Mouse (Mus musculus) neural tube, embryonic 15.5 days (tissue): Measurements from ENCODE around the gene Arhgdia. TPM values are rescaled to one million over a fixed set of nuclear protein-coding genes. Genes with fewer than 3 reads are reported as not detected.

Experiments
- ATAC-seq: fragments of 200-750 bp; cut with Nextera tagmentation; 2 replicates; pipeline ENCODE4 v1.8.0; 2017; ENCODE audit warnings: mild to moderate bottlenecking, moderate TSS enrichment, moderate library complexity; ENCODE audit not compliant: low FRiP score
- H3K27ac ChIP-seq: fragments of 300-500 bp; sonication (generic); replicated peaks from 2 replicates; pipeline ENCODE4 v1.5.1; 2015; ENCODE audit warnings: mild to moderate bottlenecking, inconsistent platforms
- H3K27me3 ChIP-seq: fragments of 300-500 bp; sonication (generic); replicated peaks from 2 replicates; pipeline ENCODE4 v1.6.1; 2015; ENCODE audit warnings: inconsistent platforms
- H3K36me3 ChIP-seq: fragments of 300-500 bp; sonication (generic); 2 replicates; pipeline ENCODE4 v1.6.1; 2015; ENCODE audit warnings: inconsistent platforms
- H3K4me1 ChIP-seq: fragments of 300-500 bp; sonication (generic); 2 replicates; pipeline ENCODE4 v1.6.1; 2015; ENCODE audit warnings: inconsistent platforms
- H3K4me2 ChIP-seq: fragments of 300-500 bp; sonication (generic); 2 replicates; pipeline ENCODE4 v1.6.1; 2015; ENCODE audit warnings: inconsistent platforms, mild to moderate bottlenecking, moderate library complexity
- H3K4me3 ChIP-seq: fragments of 300-500 bp; sonication (generic); replicated peaks from 2 replicates; pipeline ENCODE4 v1.5.1; 2015; ENCODE audit warnings: mild to moderate bottlenecking, inconsistent platforms
- H3K9ac ChIP-seq: fragments of 300-500 bp; sonication (generic); replicated peaks from 2 replicates; pipeline ENCODE4 v1.6.1; 2015; ENCODE audit warnings: mild to moderate bottlenecking, inconsistent platforms
- H3K9me3 ChIP-seq: fragments of 300-500 bp; sonication (generic); replicated peaks from 2 replicates; pipeline ENCODE4 v1.6.1; 2016; ENCODE audit warnings: inconsistent platforms
- WGBS: fragments of 180-500 bp; shearing (Covaris S2); methylation state at CpG from one replicate; pipeline ENCODE4 v1.1.7; 2015; ENCODE audit warnings: mixed read lengths; 5-methylcytosine and 5-hydroxymethylcytosine counted together
- polyA plus RNA-seq: library from polyadenylated mRNA; unstranded; fragments of >200 nt; fragmentation: Nextera tagmentation; extraction: Ambion mirVana; gene quantifications from 2 replicates; pipeline ENCODE4 v1.2.1, GENCODE M21; 2015

Gene Arhgdia
- polyA plus RNA-seq, 1 experiment from 2014 or later, result 488 TPM

GRCm38 (mm10) chr11:120609250-120609649, 27.8 kb upstream of the Arhgdia start:
- 36% methylated on average over 8 of the region's 8 CpGs for WGBS
- no peak overlapping the region for H3K9ac ChIP-seq
- H3K27me3 ChIP-seq, result peaks cover 3% of the 10 kb centered on the region; the same call in 1 of the 2 replicates
- H3K4me3 ChIP-seq, result no peak overlapping the region
- peaks cover 12% of the 10 kb centered on the region for H3K4me1 ChIP-seq
- ATAC-seq, result no peak
- H3K36me3 ChIP-seq, result peaks cover 71% of the 10 kb centered on the region
- H3K9me3 ChIP-seq, result no peaks in the 10 kb centered on the region
- H3K27ac ChIP-seq, result no peak overlapping the region
- 0 out of 2 replicates have a peak overlapping the region, but pooled peaks have one; percentile 56 for H3K4me2 ChIP-seq

- Histone ChIP-seq H3K36me3 (peaks cover 71% of the 10 kb centered on the region), H3K4me2 (peak within 1 kb of the TSS; percentile 56), H3K4me3 (peak within 1 kb of the TSS; percentile 24), H3K27ac (no peak within 1 kb of the TSS), H3K27me3 (peaks cover 3% of the 10 kb centered on the region; the same call in 1 of the 2 replicates), H3K4me1 (peaks cover 12% of the 10 kb centered on the region), H3K9ac (peak within 1 kb of the TSS; percentile 42; the same call in 1 of the 2 replicates), H3K9me3 (no peaks in the 10 kb centered on the region)
- ATAC-seq, result no peak
- whole genome bisulfite sequencing, result 5% methylated on average over 45 of the region's 45 CpGs
Observed at GRCm38 (mm10) chr11:120608241-120609034, 27.0 kb upstream of the Arhgdia start, which contains the start of gene Npb. Gene Npb, plus strand, starts transcription at chr11:120608477.

GRCm38 (mm10) chr11:120606764-120607163, 25.3 kb upstream of the Arhgdia start:
- Histone ChIP-seq H3K4me2 (no peak overlapping the region), H3K9ac (no peak overlapping the region), H3K36me3 (peaks cover 70% of the 10 kb centered on the region), H3K4me3 (no peak overlapping the region), H3K9me3 (no peaks in the 10 kb centered on the region), H3K4me1 (peaks cover 12% of the 10 kb centered on the region), H3K27ac (no peak overlapping the region), H3K27me3 (peaks cover 3% of the 10 kb centered on the region; the same call in 1 of the 2 replicates)
- ATAC-seq, result no peak
- WGBS, result 75% methylated on average over 4 of the region's 4 CpGs

- ATAC-seq, result no peak
- Histone ChIP-seq H3K9ac (no peak overlapping the region), H3K4me2 (no peak overlapping the region), H3K4me1 (peaks cover 12% of the 10 kb centered on the region), H3K27ac (no peak overlapping the region), H3K36me3 (peaks cover 65% of the 10 kb centered on the region), H3K9me3 (no peaks in the 10 kb centered on the region), H3K4me3 (no peak overlapping the region), H3K27me3 (peaks cover 3% of the 10 kb centered on the region; the same call in 1 of the 2 replicates)
- WGBS, result 92% methylated on average over 7 of the region's 7 CpGs
Observed at GRCm38 (mm10) chr11:120605667-120606066, 24.2 kb upstream of the Arhgdia start.

- Histone ChIP-seq H3K9me3 (no peaks in the 10 kb centered on the region), H3K9ac (no peak overlapping the region), H3K4me3 (no peak overlapping the region), H3K4me2 (no peak overlapping the region), H3K27ac (no peak overlapping the region), H3K27me3 (no peaks in the 10 kb centered on the region), H3K4me1 (peaks cover 16% of the 10 kb centered on the region), H3K36me3 (peaks cover 58% of the 10 kb centered on the region)
- ATAC-seq, result no peak
- WGBS, result 90% methylated on average over 2 of the region's 2 CpGs
Observed at GRCm38 (mm10) chr11:120603545-120603944, 22.1 kb upstream of the Arhgdia start.

- Histone ChIP-seq H3K4me2 (no peak overlapping the region), H3K9me3 (no peaks in the 10 kb centered on the region), H3K9ac (no peak overlapping the region), H3K27me3 (no peaks in the 10 kb centered on the region), H3K27ac (no peak overlapping the region), H3K36me3 (peaks cover 56% of the 10 kb centered on the region), H3K4me1 (peaks cover 28% of the 10 kb centered on the region), H3K4me3 (no peak overlapping the region)
- 99% methylated on average over 3 of the region's 3 CpGs for WGBS
- ATAC-seq, result no peak
Observed at GRCm38 (mm10) chr11:120600716-120601115, 19.3 kb upstream of the Arhgdia start.

GRCm38 (mm10) chr11:120598990-120599549, 17.6 kb upstream of the Arhgdia start:
- ATAC-seq, result no peak
- Histone ChIP-seq H3K27me3 (no peaks in the 10 kb centered on the region), H3K36me3 (peaks cover 54% of the 10 kb centered on the region), H3K9ac (peak overlapping the region; percentile 96), H3K27ac (peak overlapping the region; percentile 90), H3K4me2 (peak overlapping the region; percentile 74), H3K9me3 (no peaks in the 10 kb centered on the region), H3K4me1 (peaks cover 28% of the 10 kb centered on the region), H3K4me3 (peak overlapping the region; percentile 97)
- WGBS, result 51% methylated on average over 17 of the region's 17 CpGs

GRCm38 (mm10) chr11:120598283-120598989, 17.0 kb upstream of the Arhgdia start, which contains the start of the genes Alyref and Anapc11:
Gene Alyref, minus strand, starts transcription at chr11:120598365.
Gene Anapc11, plus strand, starts transcription at chr11:120598421.
- Histone ChIP-seq H3K4me2 (peak within 1 kb of the TSS; percentile 95), H3K4me3 (peak within 1 kb of the TSS; percentile 97), H3K36me3 (peaks cover 55% of the 10 kb centered on the region), H3K27ac (peak within 1 kb of the TSS; percentile 90), H3K27me3 (no peaks in the 10 kb centered on the region), H3K4me1 (peaks cover 30% of the 10 kb centered on the region), H3K9ac (peak within 1 kb of the TSS; percentile 96), H3K9me3 (no peaks in the 10 kb centered on the region)
- peak; percentile 97 for ATAC-seq
- WGBS, result under 1% methylated on average over 88 of the region's 88 CpGs

- 4% methylated on average over 99 of the region's 99 CpGs for WGBS
- peak; percentile 62 for ATAC-seq
- Histone ChIP-seq H3K27me3 (no peaks in the 10 kb centered on the region), H3K4me2 (peak overlapping the region; percentile 95), H3K4me1 (peaks cover 31% of the 10 kb centered on the region), H3K9ac (peak overlapping the region; percentile 96), H3K9me3 (no peaks in the 10 kb centered on the region), H3K4me3 (peak overlapping the region; percentile 97), H3K36me3 (peaks cover 55% of the 10 kb centered on the region), H3K27ac (peak overlapping the region; percentile 90)
Observed at GRCm38 (mm10) chr11:120597240-120598235, 16.1 kb upstream of the Arhgdia start.

GRCm38 (mm10) chr11:120588531-120588930, 7.1 kb upstream of the Arhgdia start:
- Histone ChIP-seq H3K36me3 (peaks cover 88% of the 10 kb centered on the region), H3K9ac (no peak overlapping the region), H3K27me3 (no peaks in the 10 kb centered on the region), H3K27ac (no peak overlapping the region), H3K4me3 (no peak overlapping the region), H3K9me3 (no peaks in the 10 kb centered on the region), H3K4me2 (no peak overlapping the region), H3K4me1 (0 out of 2 replicates have a peak, but pooled peaks cover 2% of the 10 kb centered on the region)
- no peak for ATAC-seq
- 93% methylated on average over 6 of the region's 6 CpGs for WGBS
